Mouse (Mus musculus) ES-E14 (cell line): Measurements from ENCODE around the gene Thap8.

Experiments used
- CHD2 ChIP-seq: IDR thresholded peaks from 2 replicates; pipeline ENCODE4 v1.6.1; 2014; ENCODE audit warnings: mild to moderate bottlenecking, low read depth, low read length, inconsistent platforms
- HCFC1 ChIP-seq: IDR thresholded peaks from 2 replicates; pipeline ENCODE4 v1.6.1; 2012; ENCODE audit warnings: low read length, inconsistent platforms, borderline replicate concordance; ENCODE audit not compliant: insufficient read depth
- MAFK ChIP-seq: IDR thresholded peaks from 2 replicates; pipeline ENCODE4 v1.6.1; 2014; ENCODE audit warnings: mild to moderate bottlenecking, low read depth, low read length, inconsistent platforms; ENCODE audit not compliant: insufficient read depth
- ZC3H11A ChIP-seq: IDR thresholded peaks from 2 replicates; pipeline ENCODE4 v1.6.1; 2012; ENCODE audit warnings: low read depth, mild to moderate bottlenecking, inconsistent platforms, low read length, borderline replicate concordance
- ZNF384 ChIP-seq: IDR thresholded peaks from 2 replicates; pipeline ENCODE4 v1.6.1; 2012; ENCODE audit warnings: low read depth, low read length, inconsistent platforms

DNA sequence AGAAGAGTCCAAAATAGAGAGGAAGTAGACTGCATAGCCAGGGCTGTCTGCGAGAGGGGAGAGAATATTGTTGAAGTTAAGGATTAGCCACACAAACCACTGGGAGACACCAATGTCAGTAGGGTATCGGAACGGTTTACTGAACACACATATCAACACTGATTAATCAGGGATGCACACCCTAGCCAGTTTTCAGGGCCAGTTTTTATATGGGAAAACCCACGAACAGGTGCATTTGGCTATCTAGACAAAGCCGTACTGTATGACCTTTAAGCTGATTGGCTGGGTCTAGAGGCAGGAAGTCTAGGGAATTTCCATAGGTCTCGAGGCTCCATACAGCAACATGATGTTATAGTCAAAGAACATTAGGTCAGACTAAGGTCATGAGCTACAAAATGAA, 43.0 kb downstream of the Thap8 start:
- TF ChIP-seq CHD2 (no peak), MAFK (no peak), ZC3H11A (no peak), HCFC1 (no peak), ZNF384 (no peak)
